Mouse (Mus musculus) hindbrain, embryonic 16.5 days (tissue): ENCODE data around the gene Scube1. TPM values are rescaled to one million over a fixed set of nuclear protein-coding genes. Genes with fewer than 3 reads are reported as not detected.

ENCODE experiments used
- ATAC-seq: fragments of 200-750 bp; cut with Nextera tagmentation; 2 replicates; pipeline ENCODE4 v1.8.0; 2017; ENCODE audit warnings: moderate TSS enrichment, moderate library complexity
- H3K27ac ChIP-seq: fragments of 300-500 bp; sonication (generic); 2 replicates; pipeline ENCODE4 v1.5.1; 2014; ENCODE audit warnings: low read depth, mild to moderate bottlenecking, control low read depth, low read length, moderate library complexity
- H3K27me3 ChIP-seq: fragments of 300-500 bp; sonication (generic); replicated peaks from 2 replicates; pipeline ENCODE4 v1.6.1; 2014; ENCODE audit warnings: low read length; ENCODE audit not compliant: control insufficient read depth, insufficient read depth
- H3K36me3 ChIP-seq: fragments of 300-500 bp; sonication (generic); 2 replicates; pipeline ENCODE4 v1.6.1; 2014; ENCODE audit warnings: mild to moderate bottlenecking, low read length, moderate library complexity, mixed read lengths; ENCODE audit not compliant: control insufficient read depth, insufficient read depth
- H3K4me1 ChIP-seq: fragments of 300-500 bp; sonication (generic); 2 replicates; pipeline ENCODE4 v1.6.1; 2014; ENCODE audit warnings: low read depth, low read length; ENCODE audit not compliant: control insufficient read depth, insufficient read depth
- H3K4me2 ChIP-seq: fragments of 300-500 bp; sonication (generic); 2 replicates; pipeline ENCODE4 v1.6.1; 2014; ENCODE audit warnings: mild to moderate bottlenecking, low read length, control low read depth, moderate library complexity
- H3K4me3 ChIP-seq: fragments of 300-500 bp; sonication (generic); 2 replicates; pipeline ENCODE4 v1.5.1; 2014; ENCODE audit warnings: mild to moderate bottlenecking, low read length, control low read depth, moderate library complexity
- H3K9ac ChIP-seq: fragments of 300-500 bp; sonication (generic); 2 replicates; pipeline ENCODE4 v1.6.1; 2014; ENCODE audit warnings: low read depth, mild to moderate bottlenecking, control low read depth, low read length, moderate library complexity
- H3K9me3 ChIP-seq: fragments of 300-500 bp; sonication (generic); 2 replicates; pipeline ENCODE4 v1.6.1; 2014; ENCODE audit warnings: mild to moderate bottlenecking, low read length, moderate library complexity; ENCODE audit not compliant: control insufficient read depth
- WGBS: fragments of 180-500 bp; shearing (Covaris S2); extraction: QIAGEN DNeasy Blood & Tissue Kit; methylation state at CpG from one replicate; pipeline ENCODE4 v1.1.7; 2014; 5-methylcytosine and 5-hydroxymethylcytosine counted together
- polyA plus RNA-seq: library from polyadenylated mRNA; unstranded; fragments of >200 nt; fragmentation: Nextera tagmentation; extraction: Ambion mirVana; gene quantifications from 2 replicates; pipeline ENCODE4 v1.2.1, GENCODE M21; 2015

Gene Scube1
- polyA plus RNA-seq = 5.8 and 9.2 TPM in 2 replicates

DNA sequence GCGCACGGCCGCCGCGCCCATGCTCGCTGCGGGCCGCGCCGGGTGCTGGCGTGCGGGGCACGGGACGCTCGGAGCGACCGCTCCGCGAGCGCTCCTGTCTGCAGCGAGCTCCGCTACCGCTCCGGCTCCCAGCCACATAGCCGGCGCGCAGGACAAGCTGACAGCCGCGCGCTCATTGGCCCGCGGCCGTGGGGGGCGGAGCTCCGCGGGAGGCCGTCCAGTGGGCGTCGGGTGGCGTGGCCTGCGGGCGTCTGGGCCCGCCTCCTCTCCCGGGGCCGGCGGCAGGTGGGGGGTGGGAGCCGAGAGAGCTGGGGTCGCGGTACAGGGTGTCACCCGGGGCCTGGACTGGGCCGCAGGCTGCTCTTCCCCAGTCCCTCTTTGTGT is at the start of gene Scube1:
TSS of gene Scube1 (minus strand) at position 136 of the 384 bp plus-strand sequence.
- WGBS = 0% methylated on average over 42 of the region's 51 CpGs
- Histone ChIP-seq H3K27me3 (peaks cover 4% of the 10 kb centered on the region; the same call in 1 of the 2 replicates), H3K4me3 (peak within 1 kb of the TSS; percentile 49), H3K9me3 (no peaks in the 10 kb centered on the region), H3K27ac (no peak within 1 kb of the TSS), H3K9ac (peak within 1 kb of the TSS; percentile 69), H3K4me1 (peaks cover 16% of the 10 kb centered on the region), H3K4me2 (peak within 1 kb of the TSS; percentile 66), H3K36me3 (no peaks in the 10 kb centered on the region)
- peak; percentile 96 for ATAC-seq

GRCm38 (mm10) chr15:83772953-83773352 is 48.1 kb upstream of the Scube1 start:
- H3K27ac ChIP-seq = no peak overlapping the region
- no peaks in the 10 kb centered on the region for H3K27me3 ChIP-seq
- 70% methylated on average over 4 of the region's 4 CpGs for WGBS
- no peak overlapping the region for H3K4me3 ChIP-seq
- peaks cover 3% of the 10 kb centered on the region; the same call in 1 of the 2 replicates for H3K4me1 ChIP-seq
- H3K9ac ChIP-seq = no peak overlapping the region
- peak; percentile 27; the same call in 1 of the 2 replicates for ATAC-seq
- H3K36me3 ChIP-seq = no peaks in the 10 kb centered on the region
- no peaks in the 10 kb centered on the region for H3K9me3 ChIP-seq
- no peak overlapping the region for H3K4me2 ChIP-seq

DNA sequence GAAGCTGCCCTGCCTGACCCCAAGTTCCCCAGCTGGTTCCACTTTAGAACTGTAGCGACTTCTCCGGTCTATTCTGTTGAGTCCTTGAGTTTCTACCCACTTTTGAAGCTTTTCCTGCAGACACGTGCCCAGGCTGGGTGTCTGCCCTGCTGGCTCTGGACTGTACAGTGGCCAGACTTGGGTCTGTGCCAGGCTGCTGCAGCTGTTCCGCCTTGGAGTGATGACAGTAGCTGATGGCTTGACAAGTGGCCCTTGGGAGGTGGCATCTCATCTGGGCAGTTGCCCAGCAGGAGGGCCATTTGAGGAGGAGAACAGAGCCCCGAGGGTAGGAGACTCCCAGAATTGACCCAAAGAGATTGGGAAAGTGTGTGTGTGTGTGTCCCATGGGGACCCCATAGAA is 47.6 kb upstream of the Scube1 start:
- peaks cover 3% of the 10 kb centered on the region; the same call in 1 of the 2 replicates for H3K4me1 ChIP-seq
- no peak overlapping the region for H3K4me2 ChIP-seq
- H3K9me3 ChIP-seq = no peaks in the 10 kb centered on the region
- H3K36me3 ChIP-seq = no peaks in the 10 kb centered on the region
- no peak overlapping the region for H3K9ac ChIP-seq
- no peaks in the 10 kb centered on the region for H3K27me3 ChIP-seq
- H3K27ac ChIP-seq = no peak overlapping the region
- WGBS = 30% methylated on average over 5 of the region's 5 CpGs
- peak; percentile 35; the same call in 1 of the 2 replicates for ATAC-seq
- no peak overlapping the region for H3K4me3 ChIP-seq

- peaks cover 3% of the 10 kb centered on the region; the same call in 1 of the 2 replicates for H3K4me1 ChIP-seq
- 68% methylated on average over 8 of the region's 8 CpGs for WGBS
- peak; percentile 38; the same call in 1 of the 2 replicates for ATAC-seq
- H3K9ac ChIP-seq = no peak overlapping the region
- no peak overlapping the region for H3K4me3 ChIP-seq
- H3K9me3 ChIP-seq = no peaks in the 10 kb centered on the region
- H3K27me3 ChIP-seq = no peaks in the 10 kb centered on the region
- H3K4me2 ChIP-seq = no peak overlapping the region
- H3K36me3 ChIP-seq = no peaks in the 10 kb centered on the region
- no peak overlapping the region for H3K27ac ChIP-seq
Observed at GRCm38 (mm10) chr15:83771346-83772053, 46.7 kb upstream of the Scube1 start.

- Histone ChIP-seq H3K27me3 (no peaks in the 10 kb centered on the region), H3K4me3 (no peak overlapping the region), H3K9me3 (no peaks in the 10 kb centered on the region), H3K4me1 (no peaks in the 10 kb centered on the region), H3K36me3 (no peaks in the 10 kb centered on the region), H3K27ac (no peak overlapping the region), H3K4me2 (no peak overlapping the region), H3K9ac (no peak overlapping the region)
- 17% methylated on average over 6 of the region's 6 CpGs for WGBS
- no peak for ATAC-seq
Observed at GRCm38 (mm10) chr15:83765388-83766029, 40.7 kb upstream of the Scube1 start.

DNA sequence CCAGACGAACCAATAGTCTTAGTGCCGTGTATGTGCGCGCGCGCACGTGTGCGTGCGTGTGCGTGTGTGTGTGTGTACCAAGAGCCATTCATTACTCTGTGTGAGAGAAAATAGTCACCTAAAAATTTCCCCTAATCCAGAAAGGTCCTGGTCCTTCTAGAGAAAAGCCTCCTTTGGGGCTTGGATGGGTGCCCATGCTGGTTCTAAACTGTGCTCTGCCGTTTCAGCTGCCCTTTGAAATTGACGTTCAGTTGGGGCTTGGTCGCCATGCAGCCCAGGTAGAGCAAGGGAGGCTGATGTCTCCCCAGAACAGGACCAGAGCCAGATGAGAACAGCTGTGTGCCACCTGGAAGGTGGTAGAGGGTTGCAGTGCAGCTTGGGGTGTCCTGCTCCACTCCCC is 36.7 kb upstream of the Scube1 start:
- Histone ChIP-seq H3K27me3 (no peaks in the 10 kb centered on the region), H3K9ac (no peak overlapping the region), H3K4me3 (no peak overlapping the region), H3K4me2 (no peak overlapping the region), H3K4me1 (no peaks in the 10 kb centered on the region), H3K9me3 (no peaks in the 10 kb centered on the region), H3K27ac (no peak overlapping the region), H3K36me3 (no peaks in the 10 kb centered on the region)
- no peak for ATAC-seq
- 85% methylated on average over 13 of the region's 13 CpGs for WGBS

- Histone ChIP-seq H3K4me3 (no peak overlapping the region), H3K9me3 (no peaks in the 10 kb centered on the region), H3K27me3 (no peaks in the 10 kb centered on the region), H3K9ac (no peak overlapping the region), H3K36me3 (no peaks in the 10 kb centered on the region), H3K27ac (no peak overlapping the region), H3K4me1 (no peaks in the 10 kb centered on the region), H3K4me2 (no peak overlapping the region)
- ATAC-seq = 0 out of 2 replicates have a peak, but pooled peaks have one; percentile 50
- 7% methylated on average over 10 of the region's 10 CpGs for WGBS
Observed at GRCm38 (mm10) chr15:83760683-83761082, 35.9 kb upstream of the Scube1 start.

DNA sequence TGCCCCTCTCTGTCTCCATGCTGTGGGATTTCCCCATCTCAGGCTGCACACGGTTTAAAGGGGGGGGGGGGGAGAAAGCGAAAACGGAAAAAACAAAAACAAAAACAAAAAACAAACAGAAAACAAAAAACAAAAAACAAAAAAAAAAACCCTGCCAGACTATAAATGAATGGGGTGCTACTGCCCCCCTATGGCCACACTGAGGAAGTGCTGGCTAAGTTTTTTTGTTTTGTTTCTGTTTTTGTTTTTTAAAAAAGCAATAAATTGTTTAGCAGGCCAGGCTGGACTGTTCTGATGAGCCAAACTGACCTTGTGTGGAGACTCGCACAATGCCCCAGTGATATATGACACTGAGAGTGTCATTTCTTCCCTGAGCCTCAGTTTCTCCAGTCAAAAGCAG is 34.1 kb upstream of the Scube1 start:
- 0 out of 2 replicates have a peak overlapping the region, but pooled peaks have one; percentile 20 for H3K4me2 ChIP-seq
- H3K36me3 ChIP-seq = no peaks in the 10 kb centered on the region
- no peaks in the 10 kb centered on the region for H3K4me1 ChIP-seq
- H3K27me3 ChIP-seq = no peaks in the 10 kb centered on the region
- no peak overlapping the region for H3K4me3 ChIP-seq
- H3K27ac ChIP-seq = no peak overlapping the region
- no peak for ATAC-seq
- no peaks in the 10 kb centered on the region for H3K9me3 ChIP-seq
- 14% methylated on average over 4 of the region's 4 CpGs for WGBS
- no peak overlapping the region for H3K9ac ChIP-seq

GRCm38 (mm10) chr15:83756742-83757141 is 31.9 kb upstream of the Scube1 start:
- Histone ChIP-seq H3K4me1 (no peaks in the 10 kb centered on the region), H3K27me3 (no peaks in the 10 kb centered on the region), H3K9me3 (no peaks in the 10 kb centered on the region), H3K4me3 (no peak overlapping the region), H3K9ac (no peak overlapping the region), H3K36me3 (no peaks in the 10 kb centered on the region), H3K4me2 (no peak overlapping the region), H3K27ac (no peak overlapping the region)
- 22% methylated on average over 9 of the region's 9 CpGs for WGBS
- no peak for ATAC-seq
